ENCODE assay signal across 23 mouse cellular contexts in the genomic region with DNA sequence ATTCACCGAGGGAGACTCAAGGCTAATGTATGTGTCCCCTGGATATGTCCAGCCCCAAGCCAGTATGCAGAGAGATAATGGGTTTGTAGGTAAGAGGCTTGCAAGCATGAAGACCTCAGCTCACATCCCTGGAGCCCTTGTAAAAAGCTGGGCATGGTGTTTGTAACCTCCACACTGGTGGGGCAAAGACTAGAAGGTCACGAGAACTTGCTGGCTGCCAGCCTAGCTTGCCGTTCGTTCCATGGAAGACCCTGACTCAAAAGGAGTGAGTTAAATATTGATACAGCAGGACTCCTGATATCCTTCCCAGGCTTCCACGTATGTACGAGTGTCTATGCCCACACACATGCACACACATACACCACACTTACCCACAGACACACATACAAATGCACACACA. TPM values are rescaled to one million over a fixed set of nuclear protein-coding genes. Genes with fewer than 3 reads are reported as not detected.
DNase-seq lines count a peak whose midpoint lies in the region; ATAC-seq lines count a peak whose summit lies in the region.
"Had no signal": no experiment of that assay in that cellular context is flagged by ENCODE, and none has a peak within 500 bp of the region (broad histone marks: within the 10 kb centered on the region; RNA-seq: fewer than 3 reads in every experiment).

No protein-coding gene starts in this region.

- peak; percentile 26 to 34 for DNase-seq in kidney, adult 8-10 months
- DNase-seq in kidney, adult 18-20 months, result no peak
- DNase-seq in kidney, postnatal 25 days, result peak; percentile 58 to 66
- DNase-seq in midbrain, embryonic 11.5 days (ENCODE audit: low spot score, missing footprints), result peak; percentile 37
- no peak for DNase-seq in midbrain, embryonic 14.5 days
- DNase-seq: adrenal gland, adult 2 months; adrenal gland, postnatal 10 days; adrenal gland, postnatal 25 days; cerebellum, adult 11 months; cerebellum, adult 18-20 months; cerebellum, adult 8-10 months; cerebellum, adult 9-11 months; cerebellum, postnatal 14 days; cerebellum, postnatal 36 days; embryo, embryonic 11 days had no signal

- H3K36me3 ChIP-seq in kidney, embryonic 16.5 days (ENCODE audit: insufficient read depth, low read length), result no peaks in the 10 kb centered on the region
- no peaks in the 10 kb centered on the region for H3K36me3 ChIP-seq in midbrain, embryonic 11.5 days (ENCODE audit: control insufficient read depth, insufficient read depth, low read length)
- no peaks in the 10 kb centered on the region for H3K36me3 ChIP-seq in midbrain, embryonic 14.5 days (ENCODE audit: control insufficient read depth, insufficient read depth, low read length)
- H3K36me3 ChIP-seq: embryonic facial prominence, embryonic 13.5 days; embryonic facial prominence, embryonic 15.5 days; forebrain, embryonic 10.5 days; forebrain, embryonic 12.5 days had no signal

- no peaks in the 10 kb centered on the region for H3K27me3 ChIP-seq in kidney, embryonic 16.5 days (ENCODE audit: insufficient read depth, low read length)
- no peaks in the 10 kb centered on the region for H3K27me3 ChIP-seq in midbrain, embryonic 11.5 days (ENCODE audit: control insufficient read depth, insufficient read depth, low read length)
- H3K27me3 ChIP-seq in midbrain, embryonic 14.5 days (ENCODE audit: control insufficient read depth, insufficient read depth, low read length), result no peaks in the 10 kb centered on the region
- H3K27me3 ChIP-seq: embryonic facial prominence, embryonic 13.5 days; embryonic facial prominence, embryonic 15.5 days; forebrain, embryonic 12.5 days had no signal

- no peak overlapping the region for H3K4me3 ChIP-seq in kidney, embryonic 16.5 days (ENCODE audit: low read length)
- H3K4me3 ChIP-seq in midbrain, embryonic 11.5 days (ENCODE audit: low read depth, low read length), result no peak overlapping the region
- H3K4me3 ChIP-seq in midbrain, embryonic 14.5 days (replicated peaks; ENCODE audit: low read depth, low read length), result no peak overlapping the region
- H3K4me3 ChIP-seq: embryonic facial prominence, embryonic 13.5 days; embryonic facial prominence, embryonic 15.5 days; erythroblast, embryonic 14.5 days; forebrain, embryonic 10.5 days; forebrain, embryonic 12.5 days had no signal

- no peaks in the 10 kb centered on the region for H3K4me1 ChIP-seq in kidney, embryonic 16.5 days (ENCODE audit: insufficient read depth, low read length)
- no peaks in the 10 kb centered on the region for H3K4me1 ChIP-seq in midbrain, embryonic 11.5 days (ENCODE audit: control insufficient read depth, insufficient read depth, low read length)
- H3K4me1 ChIP-seq in midbrain, embryonic 14.5 days (ENCODE audit: control insufficient read depth, insufficient read depth, low read length), result peaks cover 5% of the 10 kb centered on the region
- H3K4me1 ChIP-seq: embryonic facial prominence, embryonic 13.5 days; embryonic facial prominence, embryonic 15.5 days; forebrain, embryonic 10.5 days; forebrain, embryonic 12.5 days had no signal

- H3K4me2 ChIP-seq in kidney, embryonic 16.5 days (replicated peaks; ENCODE audit: low read depth, low read length), result no peak overlapping the region
- no peak overlapping the region for H3K4me2 ChIP-seq in midbrain, embryonic 11.5 days
- no peak overlapping the region for H3K4me2 ChIP-seq in midbrain, embryonic 14.5 days (ENCODE audit: low read length)
- H3K4me2 ChIP-seq: embryonic facial prominence, embryonic 13.5 days; embryonic facial prominence, embryonic 15.5 days; forebrain, embryonic 12.5 days had no signal

- peaks cover 5% of the 10 kb centered on the region for H3K9me3 ChIP-seq in kidney, embryonic 16.5 days (ENCODE audit: low read length)
- H3K9me3 ChIP-seq in midbrain, embryonic 11.5 days (ENCODE audit: control insufficient read depth, low read length), result no peaks in the 10 kb centered on the region
- no peaks in the 10 kb centered on the region for H3K9me3 ChIP-seq in midbrain, embryonic 14.5 days (ENCODE audit: control insufficient read depth, low read length)
- H3K9me3 ChIP-seq: embryonic facial prominence, embryonic 13.5 days; embryonic facial prominence, embryonic 15.5 days; forebrain, embryonic 10.5 days; forebrain, embryonic 12.5 days had no signal

- no peak overlapping the region for H3K27ac ChIP-seq in kidney, embryonic 16.5 days (ENCODE audit: low read length)
- no peak overlapping the region for H3K27ac ChIP-seq in midbrain, embryonic 11.5 days (ENCODE audit: low read depth, low read length)
- H3K27ac ChIP-seq in midbrain, embryonic 14.5 days (replicated peaks; ENCODE audit: low read depth, low read length), result no peak overlapping the region
- H3K27ac ChIP-seq: embryonic facial prominence, embryonic 13.5 days; embryonic facial prominence, embryonic 15.5 days; forebrain, embryonic 10.5 days; forebrain, embryonic 12.5 days had no signal

- 87% methylated on average over 6 of the region's 6 CpGs for WGBS in kidney, embryonic 16.5 days
- WGBS in midbrain, embryonic 11.5 days, result 88% methylated on average over 6 of the region's 6 CpGs
- 91% methylated on average over 6 of the region's 6 CpGs for WGBS in midbrain, embryonic 14.5 days

- no peak for ATAC-seq in kidney, embryonic 16.5 days (ENCODE audit: low FRiP score, low TSS enrichment)
- no peak for ATAC-seq in midbrain, embryonic 11.5 days (ENCODE audit: low FRiP score)
- no peak for ATAC-seq in midbrain, embryonic 14.5 days (ENCODE audit: low FRiP score, low TSS enrichment)
- ATAC-seq: forebrain, embryonic 14.5 days had no signal

- no peak overlapping the region for H3K9ac ChIP-seq in kidney, embryonic 16.5 days (replicated peaks; ENCODE audit: low read length)
- no peak overlapping the region for H3K9ac ChIP-seq in midbrain, embryonic 11.5 days (ENCODE audit: low read length)
- H3K9ac ChIP-seq in midbrain, embryonic 14.5 days (replicated peaks; ENCODE audit: low read length), result no peak overlapping the region
- H3K9ac ChIP-seq: embryonic facial prominence, embryonic 13.5 days; embryonic facial prominence, embryonic 15.5 days; forebrain, embryonic 12.5 days had no signal

RNA-seq across cellular contexts. Expression of a gene that starts 38.5 kb away (rescaled TPM):
- not detected in 2 replicates for polyA plus RNA-seq in kidney, embryonic 16.5 days (2015; fragmentation: Nextera tagmentation; extraction: Ambion mirVana)
- 0.34 and 0.37 TPM in 2 replicates for polyA plus RNA-seq in midbrain, embryonic 11.5 days (2014; fragmentation: Nextera tagmentation; extraction: Ambion mirVana)
- polyA plus RNA-seq in midbrain, embryonic 14.5 days (2014; fragmentation: Nextera tagmentation; extraction: Ambion mirVana), result not detected in 2 replicates
- polyA plus RNA-seq: adrenal gland, adult 2 months; C2C12; embryonic facial prominence, embryonic 13.5 days; embryonic facial prominence, embryonic 15.5 days; erythroblast, embryonic 14.5 days had no signal

RNA-seq across cellular contexts. Expression of a gene that starts 49.3 kb away (rescaled TPM):
- 13.9 and 16.7 TPM in 2 replicates for polyA plus RNA-seq in kidney, embryonic 16.5 days (2015; fragmentation: Nextera tagmentation; extraction: Ambion mirVana)
- 7.1 and 7.6 TPM in 2 replicates for polyA plus RNA-seq in midbrain, embryonic 11.5 days (2014; fragmentation: Nextera tagmentation; extraction: Ambion mirVana)
- polyA plus RNA-seq in midbrain, embryonic 14.5 days (2014; fragmentation: Nextera tagmentation; extraction: Ambion mirVana), result 48.3 and 107 TPM in 2 replicates

Comparison
In these comparisons a context has a peak if more than half of its experiments do, and no peak if none do; other contexts are left out.
1. DNase-seq: peak in kidney, adult 8-10 months (2 of 2), kidney, postnatal 25 days (2 of 2) and midbrain, embryonic 11.5 days (single experiment); none in kidney, adult 18-20 months (single experiment) and midbrain, embryonic 14.5 days (single experiment).